Mouse (Mus musculus) G1E (cell line): ENCODE measurements at regions not wholly inside any gene's neighbourhood (a gene's known extent, or its start where the extent isn't known, plus 50 kb on each side); places are given as distances from the start of the nearest gene placed in this dataset.

Experiments
- CTCF ChIP-seq: IDR thresholded peaks from 2 replicates; pipeline ENCODE4 v1.5.1; 2012; ENCODE audit warnings: low read depth, low read length, inconsistent platforms, mixed read lengths
- GATA1 ChIP-seq: IDR thresholded peaks from 2 replicates; pipeline ENCODE4 v1.6.1; 2012; ENCODE audit warnings: borderline replicate concordance, low read length, inconsistent platforms, mixed read lengths

GRCm38 (mm10) chr14:58336148-58336547 lies 265.8 kb downstream of the Fgf9 start:
- TF ChIP-seq CTCF (no peak), GATA1 (no peak)
